Mouse (Mus musculus) neural tube, postnatal 0 days (tissue): ENCODE measurements around the gene Lrriq1. TPM values are rescaled to one million over a fixed set of nuclear protein-coding genes. Genes with fewer than 3 reads are reported as not detected.

Experiments used
- polyA plus RNA-seq: library from polyadenylated mRNA; unstranded; fragments of >200 nt; fragmentation: Nextera tagmentation; extraction: Ambion mirVana; gene quantifications from 2 replicates; pipeline ENCODE4 v1.2.1, GENCODE M21; 2015

Lrriq1 gene
- polyA plus RNA-seq = 2.7 and 2.9 TPM in 2 replicates

GRCm38 (mm10) chr10:103235707-103236459 is at the start of gene Lrriq1:
Gene Lrriq1, minus strand, starts transcription at chr10:103236322.

GRCm38 (mm10) chr10:103029730-103030490 is 206.2 kb downstream of the Lrriq1 start, which contains the start of gene Alx1:
Gene Alx1, minus strand, starts transcription at chr10:103030215.

Other genes starting within 250 kb of the Lrriq1 start
- gene Alx1, start 206.1 kb downstream of the Lrriq1 start, polyA plus RNA-seq = not detected in 2 replicates
- gene Slc6a15, start 131.5 kb upstream of the Lrriq1 start, polyA plus RNA-seq = 57.9 and 62.1 TPM in 2 replicates